Mouse (Mus musculus) olfactory bulb, adult 2 months (tissue): ENCODE measurements around the gene Mis18a.

Source experiments
- CTCF ChIP-seq: fragments of 200-500 bp; IDR thresholded peaks from 2 replicates; pipeline ENCODE4 v1.5.1; 2012; ENCODE audit warnings: low read depth, mild to moderate bottlenecking, low read length, moderate library complexity; ENCODE audit not compliant: insufficient read depth
- POLR2A ChIP-seq: fragments of 200-500 bp; IDR thresholded peaks from 2 replicates; pipeline ENCODE4 v1.6.1; 2012; ENCODE audit warnings: mild to moderate bottlenecking, low read depth, low read length, moderate library complexity; ENCODE audit not compliant: insufficient read depth

DNA sequence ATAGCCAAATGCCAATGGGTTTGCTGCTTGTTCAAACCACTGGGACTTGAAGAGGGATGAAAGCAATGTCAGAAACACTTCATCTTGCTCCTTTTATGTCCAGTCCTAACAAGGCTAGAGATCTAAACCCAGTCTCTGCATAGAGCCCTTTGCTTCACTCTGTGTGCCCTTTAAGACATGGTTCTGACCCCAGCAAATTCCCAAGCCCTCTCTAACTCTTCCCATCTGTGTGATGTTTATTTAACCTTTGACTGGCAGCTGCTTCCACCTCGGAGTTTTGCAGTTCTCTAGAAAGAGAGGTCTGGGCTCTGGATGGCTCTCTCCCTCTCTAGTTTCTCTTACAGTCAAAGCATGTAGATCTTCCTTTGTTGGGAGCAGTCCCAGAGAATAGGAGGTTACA lies 23.6 kb downstream of the Mis18a start:
- TF ChIP-seq CTCF (no peak), POLR2A (no peak)
